Mouse (Mus musculus): ENCODE data around the gene Spaca5.

Gene Spaca5

DNA sequence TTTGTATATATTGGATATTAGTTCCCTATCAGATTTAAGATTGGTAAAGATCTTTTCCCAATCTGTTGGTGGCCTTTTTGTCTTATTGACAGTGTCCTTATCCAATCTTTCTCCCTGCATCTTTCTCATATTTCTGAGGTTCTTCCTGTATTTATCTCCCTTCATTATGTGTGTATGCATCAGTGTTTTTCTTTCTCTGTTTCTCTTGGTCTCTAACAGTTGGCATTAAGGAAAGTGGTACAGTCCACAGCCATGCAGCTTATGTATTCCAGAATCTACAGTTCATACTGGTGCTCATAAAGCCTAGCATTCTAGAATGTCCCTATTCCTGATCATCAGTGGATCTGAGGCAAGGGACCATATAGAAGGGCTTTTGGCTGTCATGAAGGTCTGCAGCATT lies at the start of gene Spaca5:
Spaca5 (plus strand) TSS at position 301 of the 400 bp plus-strand sequence.
- DNase-seq (ENCODE audit: low spot score), result no peak

- DNase-seq (ENCODE audit: low spot score), result no peak
Measured at GRCm38 (mm10) chrX:21061460-21061859, 6.7 kb upstream of the Spaca5 start.

DNA sequence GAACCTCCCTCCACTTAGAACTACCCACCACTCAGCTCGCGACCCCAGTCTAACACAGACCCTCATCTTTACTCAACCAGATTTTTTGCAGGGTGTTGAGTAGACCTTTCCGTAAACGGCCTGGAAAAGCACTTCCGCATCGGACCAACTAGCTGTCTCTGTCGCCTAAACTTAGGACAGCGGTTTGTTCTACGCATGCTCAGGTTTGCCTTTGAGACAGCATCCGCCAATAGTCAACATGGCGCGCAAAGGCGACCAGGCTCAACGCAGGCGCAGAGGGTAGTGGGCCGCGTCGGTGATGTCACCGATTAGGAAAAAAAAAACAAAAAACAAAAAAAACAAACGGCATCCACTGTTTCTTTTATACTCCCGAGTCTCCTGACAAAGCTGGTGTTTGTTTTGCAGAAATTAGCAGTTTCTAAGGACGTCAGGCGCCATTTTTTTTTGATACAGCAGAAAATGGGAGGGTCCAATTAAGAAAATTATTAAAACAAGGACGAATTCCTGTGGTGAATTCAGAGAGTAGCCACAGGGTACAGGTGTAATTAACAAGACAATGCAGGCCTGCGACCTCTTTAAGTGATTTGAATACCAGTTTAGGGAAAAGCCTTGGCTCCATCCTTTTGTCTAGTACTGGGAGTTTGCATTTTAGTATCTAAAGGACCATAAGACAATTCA lies 6.2 kb upstream of the Spaca5 start, which contains the start of gene Zfp182:
Zfp182 (minus strand) TSS at position 451 of the 678 bp plus-strand sequence.
- DNase-seq (ENCODE audit: low spot score), result peak; percentile 78

DNA sequence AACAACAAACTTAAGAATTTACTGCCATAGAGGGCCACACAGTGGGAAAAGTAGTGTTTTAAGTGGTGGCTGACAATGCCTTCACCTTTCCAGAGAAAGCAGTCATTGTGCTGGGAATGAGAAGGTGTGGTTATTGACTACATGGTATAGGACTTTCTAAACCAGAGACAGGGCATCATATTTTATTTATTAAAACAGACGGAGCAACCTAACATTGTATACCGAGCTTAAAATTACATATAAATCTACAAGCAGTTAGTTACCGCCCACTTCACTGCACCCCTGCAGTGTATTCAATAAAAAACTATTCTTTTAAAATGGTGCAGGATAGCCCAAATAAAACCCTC lies 5.7 kb upstream of the Spaca5 start:
- DNase-seq (ENCODE audit: low spot score), result no peak

DNA sequence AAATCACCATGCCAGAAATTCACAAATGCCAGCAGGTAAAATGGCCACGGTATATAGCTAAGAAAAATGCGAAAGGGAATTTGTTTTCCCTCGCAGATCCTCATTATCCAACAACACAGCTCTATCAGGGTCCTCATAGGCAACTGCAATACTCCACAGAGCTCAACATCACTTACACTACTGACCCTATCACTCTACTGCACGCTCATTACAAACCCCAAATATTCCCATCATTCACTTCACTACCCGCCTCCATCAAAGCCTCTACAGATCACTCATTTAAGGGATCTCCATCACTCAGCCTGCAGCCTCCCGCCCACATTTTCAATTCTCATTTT lies 20.4 kb downstream of the Spaca5 start:
- DNase-seq (ENCODE audit: low spot score), result no peak

GRCm38 (mm10) chrX:21088983-21089866 lies 21.0 kb downstream of the Spaca5 start, which contains the start of gene Zfp300:
TSS of gene Zfp300 (minus strand) at chrX:21089527.
- peak; percentile 73 for DNase-seq (ENCODE audit: low spot score)

GRCm38 (mm10) chrX:21089867-21090239 lies 21.6 kb downstream of the Spaca5 start:
- no peak for DNase-seq (ENCODE audit: low spot score)

DNA sequence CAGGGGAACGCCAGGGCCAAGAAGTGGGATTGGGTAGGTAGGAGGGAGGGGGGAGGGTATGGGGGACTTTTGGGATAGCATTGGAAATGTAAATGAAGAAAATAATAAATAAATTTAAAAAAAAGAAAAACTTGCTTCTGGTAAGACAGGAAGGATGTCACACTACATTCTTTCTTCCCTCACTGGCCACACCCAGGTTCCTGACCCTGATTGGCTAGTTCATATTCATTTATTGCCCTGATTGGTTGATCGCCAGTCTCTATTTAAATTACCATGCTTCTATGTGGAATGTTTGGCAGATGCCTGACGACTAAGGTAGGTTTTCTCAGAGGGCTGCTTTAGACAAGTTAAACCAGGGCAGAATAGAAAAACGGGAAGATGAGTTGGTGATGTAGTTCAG lies 47.3 kb downstream of the Spaca5 start, which contains the start of gene Ssxa1:
Ssxa1 (plus strand) TSS at position 301 of the 400 bp plus-strand sequence.
- no peak for DNase-seq (ENCODE audit: low spot score)
